Mouse (Mus musculus) forelimb bud, embryonic 11.5 days (tissue): ENCODE data around the gene Pacsin2.
A peak's percentile ranks its signal among the peaks of the same experiment; 100 is the strongest.
"Not testable (repeated sequence)": the region's sequence is repeated elsewhere in the genome, so short reads cannot be mapped to it uniquely, and the experiment has no call there.

Experiments used
- DNase-seq: peaks from one replicate; pipeline ENCODE4 v3.0.0-alpha.2; 2012; ENCODE audit warnings: low read depth, low spot score

Pacsin2 gene

GRCm38 (mm10) chr15:83464083-83464904, at the start of gene Pacsin2:
Pacsin2 (minus strand) TSS chr15:83464606.
- DNase-seq = peak; percentile 96

GRCm38 (mm10) chr15:83512489-83513281, 48.3 kb upstream of the Pacsin2 start:
- no peak for DNase-seq

GRCm38 (mm10) chr15:83510805-83511405, 46.5 kb upstream of the Pacsin2 start, which contains the start of gene Ttll1:
Ttll1 (minus strand) TSS chr15:83510893.
- DNase-seq = peak; percentile 93

- DNase-seq = no peak
Measured at GRCm38 (mm10) chr15:83509950-83510804, 45.8 kb upstream of the Pacsin2 start.

GRCm38 (mm10) chr15:83501483-83501882, 37.1 kb upstream of the Pacsin2 start:
- DNase-seq = not testable (repeated sequence)

GRCm38 (mm10) chr15:83500352-83500751, 35.9 kb upstream of the Pacsin2 start:
- DNase-seq = no peak

GRCm38 (mm10) chr15:83499211-83499755, 34.9 kb upstream of the Pacsin2 start:
- no peak for DNase-seq

GRCm38 (mm10) chr15:83497299-83497698, 32.9 kb upstream of the Pacsin2 start:
- no peak for DNase-seq

GRCm38 (mm10) chr15:83495787-83496367, 31.5 kb upstream of the Pacsin2 start:
- no peak for DNase-seq

GRCm38 (mm10) chr15:83495195-83495594, 30.8 kb upstream of the Pacsin2 start:
- DNase-seq = no peak

- no peak for DNase-seq
Measured at GRCm38 (mm10) chr15:83494572-83494920, 30.1 kb upstream of the Pacsin2 start.

GRCm38 (mm10) chr15:83493856-83494571, 29.6 kb upstream of the Pacsin2 start:
- DNase-seq = no peak

- no peak for DNase-seq
Measured at GRCm38 (mm10) chr15:83491891-83492290, 27.5 kb upstream of the Pacsin2 start.

GRCm38 (mm10) chr15:83489471-83489870, 25.1 kb upstream of the Pacsin2 start:
- no peak for DNase-seq

GRCm38 (mm10) chr15:83487477-83488115, 23.2 kb upstream of the Pacsin2 start:
- no peak for DNase-seq

- no peak for DNase-seq
Measured at GRCm38 (mm10) chr15:83484311-83484710, 19.9 kb upstream of the Pacsin2 start.

- no peak for DNase-seq
Measured at GRCm38 (mm10) chr15:83483482-83483881, 19.1 kb upstream of the Pacsin2 start.

- no peak for DNase-seq
Measured at GRCm38 (mm10) chr15:83482645-83483224, 18.3 kb upstream of the Pacsin2 start.

GRCm38 (mm10) chr15:83481236-83481780, 16.9 kb upstream of the Pacsin2 start:
- DNase-seq = no peak
